Mouse (Mus musculus) brain, embryonic 14.5 days (tissue): ENCODE measurements around the gene Unc119. TPM values are rescaled to one million over a fixed set of nuclear protein-coding genes. Genes with fewer than 3 reads are reported as not detected.

Experiments used
- DNase-seq: peaks from one replicate; pipeline ENCODE4 v3.0.0-alpha.2; 2011; ENCODE audit warnings: low read depth
- CTCF ChIP-seq: fragments of 200-500 bp; IDR thresholded peaks from 2 replicates; pipeline ENCODE4 v1.5.1; 2012; ENCODE audit warnings: inconsistent platforms, mild to moderate bottlenecking, moderate library complexity, borderline replicate concordance; ENCODE audit not compliant: insufficient read depth, insufficient read length; ENCODE audit errors: extremely low read depth
- POLR2A ChIP-seq: fragments of 200-500 bp; IDR thresholded peaks from 2 replicates; pipeline ENCODE4 v1.6.1; 2012; ENCODE audit warnings: mild to moderate bottlenecking, inconsistent platforms, borderline replicate concordance; ENCODE audit not compliant: poor library complexity, insufficient read depth, insufficient read length, severe bottlenecking; ENCODE audit errors: extremely low read depth
- polyA plus RNA-seq: library from polyadenylated mRNA; depleted of rRNA; stranded (reverse); fragments of >200 nt; gene quantifications from 2 replicates; pipeline ENCODE4 v1.2.3, GENCODE M21; 2012; rRNA removed

Unc119 gene
- polyA plus RNA-seq = 137 and 174 TPM in 2 replicates

GRCm38 (mm10) chr11:78343381-78344327 is at the start of gene Unc119:
Gene Unc119, plus strand, starts transcription at chr11:78343482.
- TF ChIP-seq POLR2A = peak; percentile 92
- no peak for TF ChIP-seq CTCF
- peak; percentile 89 for DNase-seq

DNA sequence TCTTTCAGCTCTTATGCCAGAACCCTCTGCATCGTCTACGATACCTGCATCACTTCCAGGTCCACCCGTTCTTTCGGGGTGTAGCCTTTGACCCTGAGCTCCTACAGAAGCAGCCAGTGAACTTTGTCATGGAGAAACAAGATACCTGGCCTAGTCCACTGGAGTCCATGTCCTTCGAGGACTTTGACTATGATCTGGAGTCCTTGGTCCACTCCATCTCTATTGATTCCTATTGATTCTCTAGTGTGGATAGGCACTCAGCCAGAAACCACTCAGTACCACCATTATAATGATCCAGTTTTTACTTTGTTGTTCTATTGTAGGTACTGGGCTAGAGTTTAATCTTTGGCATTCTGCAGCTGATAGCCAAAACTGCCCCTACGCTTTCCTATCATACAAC is 48.7 kb upstream of the Unc119 start:
- DNase-seq = no peak
- no peak for TF ChIP-seq POLR2A
- TF ChIP-seq CTCF = no peak

DNA sequence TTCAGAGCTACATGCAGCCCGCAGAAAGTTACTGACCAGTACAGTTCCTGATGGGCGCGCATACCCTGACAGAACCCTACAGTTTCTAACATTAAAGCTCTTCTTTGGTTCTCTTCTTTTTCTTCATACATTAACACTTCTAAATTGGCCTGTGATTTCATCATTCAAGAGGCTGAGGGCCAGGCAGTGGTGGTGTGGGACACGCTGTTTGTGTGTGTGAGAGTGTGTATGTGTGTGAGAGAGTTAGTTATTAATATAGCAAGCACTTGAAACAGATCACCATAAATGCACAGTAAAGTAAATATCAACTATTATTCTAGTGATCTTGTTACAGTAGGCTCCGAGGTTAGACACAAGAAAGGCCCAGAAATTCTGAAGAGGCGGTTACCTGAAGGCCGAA is 42.4 kb upstream of the Unc119 start:
- TF ChIP-seq POLR2A (no peak), CTCF (no peak)
- DNase-seq = no peak

GRCm38 (mm10) chr11:78301357-78302084 is 41.8 kb upstream of the Unc119 start, which contains the start of gene Spag5:
Gene Spag5, plus strand, starts transcription at chr11:78301529.
- TF ChIP-seq POLR2A (no peak), CTCF (no peak)
- peak; percentile 97 for DNase-seq

DNA sequence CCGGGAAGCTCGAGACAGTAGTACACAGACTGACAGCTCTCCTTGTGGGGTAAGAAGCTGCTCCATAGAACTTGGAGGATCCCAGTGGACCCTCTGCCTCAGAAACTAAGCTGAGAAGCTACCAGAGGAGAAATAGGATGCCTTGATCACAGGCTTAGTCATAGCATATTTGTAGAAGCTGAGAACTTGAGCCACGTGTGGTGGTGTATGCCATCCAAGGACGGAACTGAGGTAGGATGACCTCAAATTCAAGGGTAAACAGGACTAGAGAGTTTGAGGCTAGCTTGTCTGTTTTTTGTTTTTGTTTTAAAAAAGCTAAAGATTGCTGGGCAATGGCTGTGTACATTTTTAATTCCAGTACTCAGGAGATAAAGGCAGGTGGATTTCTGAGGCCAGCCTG is 38.0 kb upstream of the Unc119 start:
- TF ChIP-seq POLR2A (no peak), CTCF (no peak)

DNA sequence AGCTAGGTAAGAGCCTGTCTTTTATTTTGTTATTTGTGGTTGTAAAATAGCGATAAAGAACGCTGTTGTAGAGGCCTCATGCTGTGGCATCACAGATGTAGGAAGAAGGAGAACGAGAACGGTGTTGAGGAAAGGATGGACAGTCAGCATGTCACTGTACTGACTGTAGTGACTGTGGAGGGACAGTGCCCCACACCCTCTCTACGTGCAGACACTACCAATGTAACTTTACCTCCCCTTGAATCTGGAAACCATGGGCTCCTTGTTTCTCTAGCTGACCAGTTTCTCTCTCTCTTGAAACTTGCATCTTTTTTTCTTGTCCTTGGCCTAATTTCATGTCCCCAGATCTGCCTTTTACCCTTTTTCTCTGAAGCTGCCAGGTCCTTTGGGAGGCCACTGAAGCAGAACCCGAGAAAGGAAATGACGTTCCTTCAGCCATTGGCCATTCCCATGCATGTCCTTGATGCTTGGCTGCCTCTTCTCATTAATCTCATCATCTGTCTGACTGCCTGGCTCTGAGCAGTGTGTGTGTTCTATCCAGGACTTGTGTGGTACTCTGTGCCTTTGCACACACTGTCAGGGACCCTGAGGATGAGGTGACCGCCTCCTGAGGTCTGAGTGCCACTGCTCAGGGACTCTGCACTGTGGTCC is 32.3 kb upstream of the Unc119 start:
- no peak for DNase-seq
- no peak for TF ChIP-seq POLR2A

More for the DNA sequence above, 38.0 kb upstream of the Unc119 start:
- no peak for DNase-seq

- TF ChIP-seq POLR2A = no peak
- TF ChIP-seq CTCF = no peak
- no peak for DNase-seq
These were observed 29.6 kb upstream of the Unc119 start for GRCm38 (mm10) chr11:78313662-78314061.

DNA sequence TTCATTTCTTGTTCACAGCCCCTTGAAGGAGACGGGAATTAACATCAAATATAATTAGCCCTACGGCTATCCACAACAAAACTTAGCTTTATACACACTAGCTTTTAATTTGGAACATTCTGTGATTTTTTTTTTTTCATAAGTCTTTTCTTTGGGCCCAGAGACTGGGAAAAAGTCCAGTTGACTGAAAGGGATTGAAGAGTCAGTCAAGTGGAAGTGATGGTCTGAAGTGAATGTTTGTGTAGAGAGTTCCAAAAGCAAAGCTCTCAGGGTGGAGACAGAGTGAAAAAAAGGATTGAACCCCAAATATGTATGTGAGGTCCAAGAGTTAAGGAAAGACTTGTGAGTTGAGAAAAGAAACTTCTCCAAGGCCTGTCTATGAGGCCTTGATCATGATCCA is 24.9 kb upstream of the Unc119 start:
- TF ChIP-seq CTCF = no peak
- TF ChIP-seq POLR2A = no peak
- DNase-seq = peak; percentile 77

DNA sequence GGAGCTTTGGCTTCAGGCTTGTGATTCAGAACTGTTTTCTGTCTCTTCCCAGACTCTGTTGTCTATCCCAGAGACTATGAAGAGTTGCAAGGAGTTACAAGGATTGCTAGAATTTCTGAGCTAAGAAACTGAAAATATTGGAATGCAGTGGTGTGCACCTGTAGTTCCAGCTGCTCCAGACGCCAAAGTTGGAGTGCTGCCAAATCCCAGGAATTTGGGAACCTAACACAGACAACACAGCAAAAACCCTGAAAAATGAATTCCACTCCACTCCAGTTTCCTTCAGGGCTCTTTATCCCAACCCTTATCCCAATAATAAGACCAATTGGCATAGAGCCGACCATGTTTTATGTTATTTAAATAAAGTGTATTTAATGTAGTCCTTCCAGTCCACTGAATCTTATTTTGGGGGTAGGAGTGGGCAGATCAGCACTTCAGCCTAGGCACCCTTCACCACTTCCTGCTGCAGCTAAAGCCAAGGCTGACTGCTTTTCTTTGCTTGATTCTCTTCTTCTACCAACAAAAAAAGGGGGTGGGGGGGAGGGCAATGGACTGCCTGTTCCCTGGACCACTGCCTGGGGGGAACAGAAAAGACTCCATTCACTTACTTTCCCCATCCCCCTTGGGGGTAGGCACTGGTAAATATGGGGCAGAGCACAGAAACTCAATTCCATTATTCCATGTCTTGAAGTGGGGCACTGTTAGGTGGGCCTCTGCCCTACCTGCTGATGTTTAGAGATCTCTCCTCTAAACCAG is 21.0 kb upstream of the Unc119 start:
- TF ChIP-seq POLR2A (no peak), CTCF (no peak)
- DNase-seq = peak; percentile 90

DNA sequence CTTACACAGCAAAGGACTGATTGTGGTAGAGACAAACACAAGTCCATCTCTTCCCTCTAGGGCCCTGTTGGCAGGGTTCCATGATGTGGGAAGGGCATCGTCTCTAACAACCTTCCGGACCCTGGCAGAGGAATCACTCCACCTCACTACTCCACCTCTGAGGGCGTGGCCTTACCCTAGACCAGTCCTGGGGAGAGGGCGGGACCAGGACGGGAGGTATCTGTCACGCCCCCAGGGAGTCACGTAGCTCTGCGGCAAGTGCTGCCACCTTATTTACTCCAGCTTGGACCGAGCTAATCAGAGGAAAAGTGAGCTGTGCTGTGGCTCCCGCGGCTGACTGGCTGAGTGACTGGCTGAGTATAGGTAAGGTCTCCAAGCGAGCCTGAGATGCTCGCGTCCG is 20.4 kb upstream of the Unc119 start, which contains the start of gene Aldoc:
Gene Aldoc (plus strand): TSS at position 109 of the 400 bp plus-strand sequence.
- peak; percentile 94 for DNase-seq
- TF ChIP-seq POLR2A (no peak), CTCF (no peak)

- DNase-seq = peak; percentile 91
- TF ChIP-seq CTCF (no peak), POLR2A (no peak)
These were observed 19.1 kb upstream of the Unc119 start for GRCm38 (mm10) chr11:78324000-78324785.
